Mouse (Mus musculus) spleen, postnatal 4 days (tissue): Measurements from ENCODE around the gene Gm7257.

Experiments
- DNase-seq, 2 experiments: peaks; one replicate each; pipeline ENCODE4 v3.0.0; 2022; ENCODE audit warnings: low spot score in 2 of 2

The Gm7257 gene

GRCm38 (mm10) chr9:36431584-36431983 lies at the start of gene Gm7257:
Gm7257 (plus strand) TSS chr9:36431884.
- no peak for DNase-seq

GRCm38 (mm10) chr9:36402991-36403390 lies 28.7 kb upstream of the Gm7257 start:
- no peak for DNase-seq

GRCm38 (mm10) chr9:36435051-36435764 lies 3.5 kb downstream of the Gm7257 start:
- DNase-seq: no peak

GRCm38 (mm10) chr9:36475338-36475737 lies 43.7 kb downstream of the Gm7257 start, which contains the start of gene Gm9513:
Gm9513 (plus strand) TSS chr9:36475638.
- no peak for DNase-seq
